Mouse (Mus musculus) brain, embryonic 14.5 days (tissue): ENCODE data around the gene Ceacam18.

ENCODE experiments used
- CTCF ChIP-seq: fragments of 200-500 bp; IDR thresholded peaks from 2 replicates; pipeline ENCODE4 v1.5.1; 2012; ENCODE audit warnings: inconsistent platforms, mild to moderate bottlenecking, moderate library complexity, borderline replicate concordance; ENCODE audit not compliant: insufficient read depth, insufficient read length; ENCODE audit errors: extremely low read depth
- POLR2A ChIP-seq: fragments of 200-500 bp; IDR thresholded peaks from 2 replicates; pipeline ENCODE4 v1.6.1; 2012; ENCODE audit warnings: mild to moderate bottlenecking, inconsistent platforms, borderline replicate concordance; ENCODE audit not compliant: poor library complexity, insufficient read depth, insufficient read length, severe bottlenecking; ENCODE audit errors: extremely low read depth

DNA sequence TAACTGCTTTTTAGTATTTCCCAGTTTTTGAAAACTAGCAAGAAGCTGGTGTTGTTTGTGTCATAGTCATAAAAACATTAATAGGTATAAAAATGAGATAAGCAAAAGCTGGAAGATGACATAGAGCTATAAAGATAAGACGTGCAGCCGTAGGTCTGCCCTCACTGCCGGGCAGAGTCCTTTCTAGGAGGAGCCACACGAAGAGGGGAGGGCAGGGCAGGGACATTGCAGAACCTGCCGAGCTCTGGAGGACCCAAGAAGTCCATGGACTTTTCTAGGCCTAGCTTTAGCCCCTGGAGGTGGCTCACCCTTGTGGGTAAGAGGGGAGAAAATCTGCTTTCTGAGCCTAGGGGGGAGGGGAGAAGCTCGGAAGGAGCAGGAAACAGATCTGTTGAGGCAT is at the start of gene Ceacam18:
- TF ChIP-seq CTCF (no peak), POLR2A (no peak)
